Mouse (Mus musculus): ENCODE measurements around the gene 4930452B06Rik.

Gene 4930452B06Rik

GRCm38 (mm10) chr14:8460226-8461129 lies 205.6 kb downstream of the 4930452B06Rik start:
- in situ Hi-C loops (cut with MboI, MseI), result no loop called here

GRCm38 (mm10) chr14:8459759-8460158 lies 206.3 kb downstream of the 4930452B06Rik start:
- in situ Hi-C loops (cut with MboI, MseI), result no loop called here

- in situ Hi-C loops (cut with MboI, MseI), result no loop called here
Observed at GRCm38 (mm10) chr14:8451117-8451516, 214.9 kb downstream of the 4930452B06Rik start.

GRCm38 (mm10) chr14:8450342-8450741 lies 215.7 kb downstream of the 4930452B06Rik start:
- in situ Hi-C loops (cut with MboI, MseI), result no loop called here

- in situ Hi-C loops (cut with MboI, MseI), result no loop called here
Observed at GRCm38 (mm10) chr14:8449299-8449698, 216.7 kb downstream of the 4930452B06Rik start.

GRCm38 (mm10) chr14:8447352-8447751 lies 218.7 kb downstream of the 4930452B06Rik start:
- in situ Hi-C loops (cut with MboI, MseI), result no loop called here

GRCm38 (mm10) chr14:8444363-8444762 lies 221.7 kb downstream of the 4930452B06Rik start:
- in situ Hi-C loops (cut with MboI, MseI), result no loop called here

GRCm38 (mm10) chr14:8442691-8443090 lies 223.3 kb downstream of the 4930452B06Rik start:
- in situ Hi-C loops (cut with MboI, MseI), result no loop called here

- in situ Hi-C loops (cut with MboI, MseI), result no loop called here
Observed at GRCm38 (mm10) chr14:8441623-8442022, 224.4 kb downstream of the 4930452B06Rik start.

- in situ Hi-C loops (cut with MboI, MseI), result no loop called here
Observed at GRCm38 (mm10) chr14:8430611-8431230, 235.3 kb downstream of the 4930452B06Rik start.

GRCm38 (mm10) chr14:8429767-8430166 lies 236.3 kb downstream of the 4930452B06Rik start:
- in situ Hi-C loops (cut with MboI, MseI), result no loop called here

GRCm38 (mm10) chr14:8422833-8423232 lies 243.2 kb downstream of the 4930452B06Rik start:
- in situ Hi-C loops (cut with MboI, MseI), result no loop called here

GRCm38 (mm10) chr14:8421199-8421787 lies 244.7 kb downstream of the 4930452B06Rik start:
- in situ Hi-C loops (cut with MboI, MseI), result no loop called here

GRCm38 (mm10) chr14:8418610-8419009 lies 247.4 kb downstream of the 4930452B06Rik start:
- in situ Hi-C loops (cut with MboI, MseI), result no loop called here

- in situ Hi-C loops (cut with MboI, MseI), result no loop called here
Observed at GRCm38 (mm10) chr14:8405946-8406345, 260.1 kb downstream of the 4930452B06Rik start.

GRCm38 (mm10) chr14:8403310-8403709 lies 262.7 kb downstream of the 4930452B06Rik start:
- in situ Hi-C loops (cut with MboI, MseI), result no loop called here

- in situ Hi-C loops (cut with MboI, MseI), result no loop called here
Observed at GRCm38 (mm10) chr14:8398507-8398906, 267.5 kb downstream of the 4930452B06Rik start.

- in situ Hi-C loops (cut with MboI, MseI), result no loop called here
Observed at GRCm38 (mm10) chr14:8395690-8396287, 270.3 kb downstream of the 4930452B06Rik start.

GRCm38 (mm10) chr14:8392181-8392825 lies 273.7 kb downstream of the 4930452B06Rik start:
- in situ Hi-C loops (cut with MboI, MseI), result no loop called here
